Mouse (Mus musculus) lung, embryonic 14.5 days (tissue): ENCODE results near the gene Il10rb. TPM values are rescaled to one million over a fixed set of nuclear protein-coding genes. Genes with fewer than 3 reads are reported as not detected.

Experiments
- ATAC-seq: fragments of 200-750 bp; cut with Nextera tagmentation; 2 replicates; pipeline ENCODE4 v1.8.0; 2017; ENCODE audit warnings: mild to moderate bottlenecking, moderate TSS enrichment, moderate library complexity; ENCODE audit not compliant: insufficient read depth
- DNase-seq: peaks from one replicate; pipeline ENCODE4 v3.0.0-alpha.2; 2015
- H3K27ac ChIP-seq: fragments of 300-500 bp; sonication (generic); 2 replicates; pipeline ENCODE4 v1.5.1; 2014; ENCODE audit warnings: low read depth, mild to moderate bottlenecking, moderate library complexity
- H3K27me3 ChIP-seq: fragments of 300-500 bp; sonication (generic); 2 replicates; pipeline ENCODE4 v1.6.1; 2014; ENCODE audit warnings: low read length, control low read depth; ENCODE audit not compliant: insufficient read depth
- H3K36me3 ChIP-seq: fragments of 300-500 bp; sonication (generic); 2 replicates; pipeline ENCODE4 v1.6.1; 2014; ENCODE audit warnings: control low read depth; ENCODE audit not compliant: insufficient read depth
- H3K4me1 ChIP-seq: fragments of 300-500 bp; sonication (generic); 2 replicates; pipeline ENCODE4 v1.6.1; 2014; ENCODE audit warnings: antibody characterized with exemption, control low read depth; ENCODE audit not compliant: insufficient read depth
- H3K4me2 ChIP-seq: fragments of 300-500 bp; sonication (generic); 2 replicates; pipeline ENCODE4 v1.6.1; 2014; ENCODE audit warnings: mild to moderate bottlenecking
- H3K4me3 ChIP-seq: fragments of 300-500 bp; sonication (generic); 2 replicates; pipeline ENCODE4 v1.5.1; 2014; ENCODE audit warnings: low read depth, low read length
- H3K9ac ChIP-seq: fragments of 300-500 bp; sonication (generic); 2 replicates; pipeline ENCODE4 v1.6.1; 2014
- H3K9me3 ChIP-seq: fragments of 300-500 bp; sonication (generic); 2 replicates; pipeline ENCODE4 v1.6.1; 2016; ENCODE audit warnings: low read depth, low read length, control low read depth
- CTCF ChIP-seq: IDR thresholded peaks from 2 replicates; pipeline ENCODE4 v1.5.1; 2016; ENCODE audit warnings: antibody characterized with exemption, low read depth
- WGBS: fragments of 180-500 bp; shearing (Covaris S2); extraction: QIAGEN DNeasy Blood & Tissue Kit; methylation state at CpG from one replicate; pipeline ENCODE4 v1.1.7; 2014; 5-methylcytosine and 5-hydroxymethylcytosine counted together
- polyA plus RNA-seq: library from polyadenylated mRNA; unstranded; fragments of >200 nt; fragmentation: Nextera tagmentation; extraction: Ambion mirVana; gene quantifications from 2 replicates; pipeline ENCODE4 v1.2.1, GENCODE M21; 2014

Gene Il10rb
- polyA plus RNA-seq, result 32.8 and 36.4 TPM in 2 replicates

- H3K9ac ChIP-seq, result peak within 1 kb of the TSS; percentile 79
- H3K4me2 ChIP-seq, result peak within 1 kb of the TSS; percentile 90
- DNase-seq (peak; percentile 83), ATAC-seq (peak; percentile 88)
- 4% methylated on average over 51 of the region's 51 CpGs for WGBS
- peak within 1 kb of the TSS; percentile 71 for H3K27ac ChIP-seq
- H3K4me3 ChIP-seq, result peak within 1 kb of the TSS; percentile 74
- H3K9me3 ChIP-seq, result no peaks in the 10 kb centered on the region
- no peaks in the 10 kb centered on the region for H3K27me3 ChIP-seq
- H3K36me3 ChIP-seq, result peaks cover 23% of the 10 kb centered on the region
- TF ChIP-seq CTCF, result no peak
- no peaks in the 10 kb centered on the region for H3K4me1 ChIP-seq
Observed at GRCm38 (mm10) chr16:91405640-91406584, at the start of gene Il10rb. Il10rb (plus strand) TSS chr16:91406164.

GRCm38 (mm10) chr16:91356760-91357525 is 49.0 kb upstream of the Il10rb start:
- TF ChIP-seq CTCF, result no peak
- 65% methylated on average over 10 of the region's 10 CpGs for WGBS

GRCm38 (mm10) chr16:91357526-91357900 is 48.5 kb upstream of the Il10rb start:
- Histone ChIP-seq H3K9ac (no peak overlapping the region), H3K36me3 (no peaks in the 10 kb centered on the region), H3K4me2 (no peak overlapping the region), H3K4me1 (no peaks in the 10 kb centered on the region; the same call in 1 of the 2 replicates), H3K4me3 (no peak overlapping the region), H3K27ac (no peak overlapping the region), H3K9me3 (no peaks in the 10 kb centered on the region), H3K27me3 (no peaks in the 10 kb centered on the region)
- no peak for TF ChIP-seq CTCF
- WGBS, result 30% methylated on average over 10 of the region's 10 CpGs
- ATAC-seq (no peak), DNase-seq (no peak)

More at GRCm38 (mm10) chr16:91356760-91357525, 49.0 kb upstream of the Il10rb start:
- H3K4me3 ChIP-seq, result no peak overlapping the region
- no peak overlapping the region for H3K4me2 ChIP-seq
- DNase-seq (no peak), ATAC-seq (no peak)
- H3K4me1 ChIP-seq, result no peaks in the 10 kb centered on the region; the same call in 1 of the 2 replicates
- H3K27me3 ChIP-seq, result no peaks in the 10 kb centered on the region
- H3K9ac ChIP-seq, result no peak overlapping the region
- no peaks in the 10 kb centered on the region for H3K9me3 ChIP-seq
- no peaks in the 10 kb centered on the region for H3K36me3 ChIP-seq
- no peak overlapping the region for H3K27ac ChIP-seq

- no peak overlapping the region for H3K27ac ChIP-seq
- WGBS, result 33% methylated on average over 8 of the region's 8 CpGs
- H3K27me3 ChIP-seq, result no peaks in the 10 kb centered on the region
- H3K36me3 ChIP-seq, result no peaks in the 10 kb centered on the region
- peaks cover under 1% of the 10 kb centered on the region; the same call in 1 of the 2 replicates for H3K4me1 ChIP-seq
- TF ChIP-seq CTCF, result peak; percentile 84
- H3K4me2 ChIP-seq, result no peak overlapping the region
- H3K9ac ChIP-seq, result no peak overlapping the region
- no peak for ATAC-seq
- DNase-seq, result peak; percentile 95
- no peaks in the 10 kb centered on the region for H3K9me3 ChIP-seq
- H3K4me3 ChIP-seq, result no peak overlapping the region
Observed at GRCm38 (mm10) chr16:91358555-91358954, 47.4 kb upstream of the Il10rb start.

- Histone ChIP-seq H3K4me2 (no peak overlapping the region), H3K9ac (no peak overlapping the region), H3K9me3 (no peaks in the 10 kb centered on the region), H3K36me3 (no peaks in the 10 kb centered on the region), H3K27me3 (no peaks in the 10 kb centered on the region), H3K4me3 (no peak overlapping the region), H3K27ac (no peak overlapping the region), H3K4me1 (peaks cover 8% of the 10 kb centered on the region)
- TF ChIP-seq CTCF, result no peak
- WGBS, result 85% methylated on average over 13 of the region's 13 CpGs
- ATAC-seq (no peak), DNase-seq (no peak)
Observed at GRCm38 (mm10) chr16:91359531-91359930, 46.4 kb upstream of the Il10rb start.

- no peak for TF ChIP-seq CTCF
- WGBS, result 55% methylated on average over 3 of the region's 3 CpGs
- no peaks in the 10 kb centered on the region for H3K36me3 ChIP-seq
- ATAC-seq (no peak), DNase-seq (no peak)
- H3K4me2 ChIP-seq, result no peak overlapping the region
- no peak overlapping the region for H3K9ac ChIP-seq
- H3K27me3 ChIP-seq, result no peaks in the 10 kb centered on the region
- H3K4me1 ChIP-seq, result peaks cover 8% of the 10 kb centered on the region
- H3K4me3 ChIP-seq, result no peak overlapping the region
- H3K9me3 ChIP-seq, result no peaks in the 10 kb centered on the region
- no peak overlapping the region for H3K27ac ChIP-seq
Observed at GRCm38 (mm10) chr16:91360162-91360561, 45.8 kb upstream of the Il10rb start.

GRCm38 (mm10) chr16:91362006-91362405 is 44.0 kb upstream of the Il10rb start:
- ATAC-seq (no peak), DNase-seq (no peak)
- no peaks in the 10 kb centered on the region for H3K9me3 ChIP-seq
- H3K4me2 ChIP-seq, result no peak overlapping the region; the same call in 1 of the 2 replicates
- no peak overlapping the region for H3K9ac ChIP-seq
- H3K4me1 ChIP-seq, result peaks cover 8% of the 10 kb centered on the region
- peak overlapping the region; percentile 74; the same call in 1 of the 2 replicates for H3K27ac ChIP-seq
- H3K36me3 ChIP-seq, result no peaks in the 10 kb centered on the region
- H3K4me3 ChIP-seq, result no peak overlapping the region
- no peak for TF ChIP-seq CTCF
- no peaks in the 10 kb centered on the region for H3K27me3 ChIP-seq
- 54% methylated on average over 2 of the region's 2 CpGs for WGBS
